Mouse (Mus musculus) frontal cortex, postnatal 14 days (tissue): ENCODE measurements around the gene Hyal3.

Experiments
- DNase-seq, 2 experiments: peaks; one replicate each; pipeline ENCODE4 v3.0.0; 2022; ENCODE audit warnings: low spot score in 2 of 2

Gene Hyal3

DNA sequence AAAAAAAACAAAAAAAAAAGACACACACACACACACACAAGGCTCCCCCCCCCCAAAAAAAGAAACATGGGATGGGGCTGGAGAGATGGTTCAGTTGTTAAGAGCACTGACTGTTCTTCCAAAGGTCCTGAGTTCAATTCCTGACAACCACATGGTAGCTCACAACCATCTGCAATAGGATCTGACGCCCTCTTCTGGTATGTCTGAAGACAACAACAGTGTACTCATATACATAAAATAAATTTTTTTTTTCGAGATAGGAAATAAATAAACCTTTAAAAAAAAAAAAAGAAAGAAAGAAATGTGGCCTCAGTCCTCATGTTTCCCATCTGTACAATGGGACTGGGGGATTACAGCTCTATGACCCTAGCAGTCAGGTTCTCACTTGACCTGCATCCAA, 36.8 kb downstream of the Hyal3 start:
- DNase-seq: no peak

DNA sequence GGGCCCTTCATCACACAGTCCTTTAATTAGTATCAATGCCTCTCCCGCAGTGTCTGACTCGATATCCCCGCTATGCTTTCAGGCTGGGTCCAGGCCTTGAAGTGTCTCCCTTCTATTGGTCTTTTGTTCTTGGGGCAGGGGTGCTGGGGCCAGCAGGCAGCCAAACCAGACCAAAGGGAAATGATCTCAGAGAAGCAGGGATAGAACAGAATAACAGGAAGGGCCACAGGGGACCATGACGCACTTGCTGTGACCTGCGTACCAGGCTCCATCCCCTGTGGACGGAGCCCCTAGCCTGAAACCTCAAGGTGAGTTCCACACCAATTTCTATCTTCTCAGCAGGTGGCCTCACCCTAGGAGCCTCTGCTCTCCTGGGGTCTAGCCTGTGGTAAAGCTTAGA, 37.5 kb downstream of the Hyal3 start:
- no peak for DNase-seq

DNA sequence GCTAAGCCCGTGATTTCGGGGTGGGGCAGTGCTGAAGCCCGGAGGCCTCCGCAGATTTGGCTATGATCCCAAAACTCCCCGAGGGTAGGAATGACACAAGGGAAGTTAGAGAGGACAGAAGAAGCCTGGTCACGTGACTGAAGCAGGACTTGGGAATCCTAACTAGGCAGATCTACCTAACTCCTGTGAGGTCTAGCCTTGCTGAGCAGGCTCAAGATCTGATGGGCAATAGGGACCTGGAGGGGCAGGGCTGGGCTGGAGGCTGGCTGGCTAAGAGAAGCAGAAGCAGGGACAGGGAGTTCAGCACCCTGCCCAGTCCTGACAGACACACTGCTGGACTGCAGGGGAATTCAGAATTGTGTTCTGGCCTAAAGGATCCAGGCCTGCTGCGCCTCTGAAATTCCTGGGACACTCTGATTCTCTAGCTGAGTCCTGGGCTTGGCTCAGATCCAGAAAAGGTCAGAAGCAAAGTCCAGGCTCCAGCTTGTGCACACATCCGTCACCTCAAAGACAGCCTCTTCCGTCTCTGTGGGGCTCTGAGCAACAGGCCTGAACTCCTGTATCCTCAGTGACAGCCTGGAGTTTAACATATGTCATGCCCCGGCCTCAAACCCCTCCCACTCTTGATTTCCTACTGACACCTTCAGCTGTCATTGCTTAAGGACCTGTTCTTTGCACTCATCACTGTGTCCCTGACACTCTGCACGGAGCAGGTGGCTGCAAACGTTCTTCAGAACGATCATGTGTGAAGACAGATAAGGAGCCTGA, 38.3 kb downstream of the Hyal3 start:
- DNase-seq: no peak

DNA sequence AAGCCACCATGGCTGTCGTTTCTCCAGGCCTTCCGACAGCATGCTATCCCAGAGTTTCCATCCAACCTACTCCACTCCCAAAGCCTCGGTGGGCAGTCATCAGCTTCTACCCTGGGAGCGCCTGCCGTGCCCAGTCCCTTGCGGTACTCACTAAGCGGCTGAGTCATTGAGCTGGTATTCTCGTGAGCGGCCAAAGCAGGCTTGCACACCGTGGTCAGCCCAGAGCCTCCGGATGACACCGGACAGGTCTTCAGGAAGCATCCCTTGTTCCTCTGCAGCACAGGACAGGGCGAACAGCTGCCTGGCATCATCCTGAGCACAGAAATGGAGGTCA, 38.9 kb downstream of the Hyal3 start:
- DNase-seq: no peak

DNA sequence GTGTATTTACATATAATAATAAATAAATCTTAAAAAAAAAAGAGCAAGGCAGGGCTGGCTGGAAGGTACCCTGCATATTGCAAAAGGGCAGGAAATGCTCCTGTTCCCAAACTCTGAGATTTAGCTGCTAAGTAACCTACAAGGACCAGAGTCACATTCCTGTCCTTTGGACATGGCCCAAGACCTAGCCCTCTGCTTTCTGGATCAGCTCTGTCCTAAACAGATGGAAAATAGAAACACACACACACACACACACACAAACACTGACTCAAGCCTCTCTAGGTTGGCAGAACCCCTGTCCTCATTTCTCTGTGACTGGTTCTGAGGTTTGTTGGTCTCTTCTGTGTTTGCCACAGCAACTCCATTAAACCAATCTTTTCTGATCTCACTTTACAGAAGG, 40.3 kb downstream of the Hyal3 start:
- no peak for DNase-seq

DNA sequence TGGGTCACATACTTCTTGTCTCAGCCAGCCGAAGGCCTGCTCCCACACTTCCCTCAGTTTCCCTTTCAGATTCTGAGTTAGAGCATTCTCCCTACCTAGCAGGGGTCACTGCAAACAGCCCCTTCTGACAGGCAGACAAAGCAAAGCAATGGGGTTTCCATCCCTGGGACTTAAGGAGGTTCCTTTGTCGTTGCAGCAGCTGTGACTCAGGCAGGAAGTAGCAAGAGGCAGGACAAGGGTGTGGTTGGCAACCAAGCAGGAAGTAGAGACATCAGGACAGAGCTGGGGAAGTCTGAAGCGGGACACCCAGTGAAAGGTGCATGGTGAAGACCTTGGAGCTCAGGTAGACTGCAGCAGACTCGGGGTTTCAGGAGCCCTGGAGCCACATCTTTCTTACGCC, 43.9 kb downstream of the Hyal3 start:
- no peak for DNase-seq

DNA sequence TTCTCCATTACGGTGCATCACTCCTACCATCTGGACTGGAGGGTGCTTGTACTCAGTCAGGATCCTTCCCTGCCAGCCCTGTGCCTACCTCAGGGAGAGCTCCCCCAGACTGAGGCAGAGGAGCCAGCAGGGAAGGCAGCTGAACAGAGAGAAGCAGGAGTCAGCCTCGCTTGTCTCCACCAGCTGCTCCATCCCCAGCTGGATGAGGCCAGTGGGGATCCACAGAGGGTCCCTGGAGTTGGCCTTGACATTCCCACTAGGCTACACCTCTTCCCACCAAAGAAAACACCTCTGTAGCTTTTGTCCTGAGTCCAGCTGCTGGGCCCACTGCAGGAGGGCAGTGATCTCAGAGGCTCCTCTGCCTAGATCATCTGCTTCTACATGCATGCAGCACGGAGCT, 44.3 kb downstream of the Hyal3 start:
- no peak for DNase-seq

DNA sequence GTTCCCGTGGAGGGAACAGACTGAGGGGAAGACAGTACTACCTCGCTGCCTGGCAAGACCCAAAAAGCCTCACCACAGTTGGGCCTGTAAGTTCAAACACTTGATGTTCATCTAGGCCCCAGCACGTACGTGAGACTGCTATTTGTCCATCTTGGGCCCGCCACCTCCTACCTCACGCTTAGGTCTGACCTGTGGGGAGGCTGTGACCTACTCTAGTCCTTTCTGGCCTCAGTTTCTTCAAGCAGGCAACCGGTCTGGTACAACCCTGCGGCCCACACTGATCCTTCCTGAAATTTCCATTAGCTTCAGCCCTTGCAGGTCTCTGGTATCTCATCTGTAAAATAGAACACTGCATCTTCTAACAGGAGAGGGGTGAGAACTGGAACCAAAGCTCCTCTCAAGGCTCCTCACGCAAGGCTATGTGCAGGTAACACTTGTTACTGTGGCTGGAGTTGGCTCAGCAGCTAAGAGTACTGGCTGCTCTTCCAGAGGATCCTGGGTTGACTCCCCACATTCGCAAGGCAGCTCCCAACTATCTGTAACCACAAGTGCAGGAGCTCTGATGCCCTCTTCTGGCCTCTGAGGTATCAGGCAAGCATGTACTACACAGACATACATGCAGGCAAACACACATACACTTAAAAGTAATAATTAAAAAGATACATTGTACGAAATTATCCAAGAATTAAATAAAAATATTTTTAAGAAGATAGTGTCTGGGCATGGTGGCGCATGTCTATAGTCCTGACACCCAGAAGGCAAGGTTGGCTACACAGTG, 44.9 kb downstream of the Hyal3 start:
- no peak for DNase-seq

DNA sequence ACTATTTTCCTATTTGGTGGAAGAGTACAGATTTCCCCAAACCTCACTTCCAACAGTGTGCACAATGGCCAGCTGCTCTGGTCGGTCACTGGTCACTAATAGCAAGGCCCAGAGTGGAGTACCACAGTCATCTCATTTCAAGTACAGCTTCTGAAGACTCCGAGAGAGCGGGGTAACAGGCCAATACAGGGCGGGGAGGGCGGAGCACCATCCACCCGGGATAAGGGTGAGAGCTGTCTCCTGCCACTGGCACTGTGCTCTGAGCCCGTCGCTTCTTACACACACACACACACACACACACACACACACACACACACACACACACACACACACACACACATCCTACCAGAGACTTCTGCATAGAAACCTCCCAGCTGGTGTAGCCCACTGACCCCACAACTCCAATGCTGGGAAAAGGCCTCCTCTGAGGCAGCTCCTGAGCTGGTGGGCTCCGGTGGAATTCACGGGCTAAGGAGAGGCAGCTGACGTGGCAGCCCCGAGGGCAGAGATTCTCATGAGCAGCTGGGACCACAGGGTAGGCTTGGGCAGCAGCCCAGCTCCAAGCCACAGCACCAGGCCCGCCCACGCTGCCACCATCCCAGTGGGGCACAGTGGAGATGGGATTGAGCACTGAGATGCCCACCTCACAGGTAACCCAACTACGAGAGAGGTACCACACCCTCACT, 45.7 kb downstream of the Hyal3 start:
- DNase-seq: no peak

DNA sequence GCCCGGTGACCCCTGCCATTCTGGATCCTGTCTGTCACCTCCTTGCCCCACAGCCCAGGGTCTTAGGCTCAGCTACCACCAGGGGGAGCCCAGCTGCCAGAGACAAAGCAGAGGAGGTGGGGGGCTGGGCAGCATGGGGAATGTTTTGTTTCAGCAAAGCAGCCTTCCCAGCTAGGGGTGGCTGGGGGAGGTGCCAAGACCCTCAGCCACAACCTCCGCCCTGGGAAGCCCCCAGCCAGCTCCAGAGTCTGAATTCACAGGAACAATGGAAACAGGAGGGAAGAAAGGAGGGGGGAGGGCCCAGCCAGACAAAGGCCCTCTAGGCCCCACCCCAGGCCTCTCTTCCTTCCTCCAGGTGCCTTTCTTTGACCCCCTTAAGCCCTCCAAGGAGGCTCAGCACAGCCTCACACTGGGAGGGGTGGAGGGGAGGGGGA, 46.2 kb downstream of the Hyal3 start:
- peak; percentile 69 to 74 for DNase-seq

DNA sequence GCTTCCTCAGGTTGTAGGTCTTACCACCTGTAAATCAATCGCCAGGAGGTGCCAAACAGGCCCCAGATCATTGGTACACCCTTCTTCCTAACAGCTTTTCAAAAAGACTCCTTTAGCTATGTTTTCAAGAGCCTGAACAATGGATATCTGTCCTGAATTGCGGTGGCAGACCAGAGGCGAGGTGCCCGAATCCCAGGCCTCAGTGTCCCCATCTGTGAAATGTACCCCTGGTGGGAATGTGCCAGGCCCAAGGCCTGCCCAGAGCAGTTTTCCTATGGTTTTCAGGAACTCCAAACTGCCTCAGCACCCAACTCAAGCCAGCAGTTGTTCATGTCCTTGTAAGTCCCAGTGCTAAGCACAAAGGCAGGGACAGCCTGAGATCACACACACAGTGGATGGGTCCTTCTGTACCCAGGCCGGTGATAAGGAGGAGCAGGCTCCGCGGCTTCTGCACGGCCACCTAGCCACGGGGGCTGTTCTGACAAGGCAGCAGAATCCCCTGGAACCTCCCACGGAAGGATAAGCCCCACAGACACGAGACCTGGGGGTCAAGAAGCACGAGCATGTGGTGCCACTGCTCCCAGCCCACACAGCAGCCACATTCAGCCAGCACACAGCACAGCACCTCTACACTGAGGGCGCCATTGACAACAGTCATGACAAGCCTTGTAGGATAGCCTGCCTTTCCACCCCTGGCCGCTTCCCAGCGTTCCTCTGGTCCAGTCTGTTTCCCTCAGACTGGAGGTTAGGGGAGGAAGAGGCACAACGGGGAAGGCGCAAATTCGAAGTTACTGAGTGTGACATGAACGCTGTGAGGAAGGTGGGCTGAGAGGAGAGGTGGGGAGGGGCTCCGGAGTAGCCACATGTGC, 47.0 kb downstream of the Hyal3 start:
- DNase-seq: no peak

DNA sequence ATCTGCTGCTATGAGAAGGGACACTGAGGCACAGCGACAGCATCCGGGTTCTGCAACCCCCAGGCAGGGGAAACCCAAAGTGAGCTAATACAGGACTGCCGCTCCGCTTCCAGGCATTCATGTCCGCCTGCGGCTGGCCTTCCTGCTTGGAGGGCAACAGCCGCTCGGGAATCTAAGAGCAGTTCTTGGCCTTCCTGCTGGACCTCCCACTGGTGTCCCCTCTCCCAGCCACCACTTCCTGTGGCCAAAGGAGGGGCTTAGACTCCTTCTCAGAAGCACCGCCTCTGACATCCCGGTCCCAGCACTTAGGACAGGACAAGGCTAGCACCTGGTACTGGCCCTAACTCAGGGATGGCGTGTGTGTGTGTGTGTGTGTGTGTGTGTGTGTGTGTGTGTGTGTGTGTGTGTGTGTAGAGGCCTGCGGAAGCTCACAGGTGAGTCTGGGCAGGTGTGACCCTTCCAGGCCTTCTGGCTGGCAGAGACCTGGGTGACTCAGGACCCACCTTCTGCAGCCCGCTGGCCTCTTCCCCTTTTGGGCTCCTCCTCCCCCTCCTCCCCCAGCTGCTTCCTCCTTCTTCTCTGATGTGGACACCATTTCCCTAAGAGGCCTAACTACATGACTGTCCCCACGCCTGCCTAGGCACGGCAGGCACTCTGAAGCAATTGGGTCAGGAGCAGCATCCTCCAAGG, 48.2 kb downstream of the Hyal3 start:
- DNase-seq: no peak

DNA sequence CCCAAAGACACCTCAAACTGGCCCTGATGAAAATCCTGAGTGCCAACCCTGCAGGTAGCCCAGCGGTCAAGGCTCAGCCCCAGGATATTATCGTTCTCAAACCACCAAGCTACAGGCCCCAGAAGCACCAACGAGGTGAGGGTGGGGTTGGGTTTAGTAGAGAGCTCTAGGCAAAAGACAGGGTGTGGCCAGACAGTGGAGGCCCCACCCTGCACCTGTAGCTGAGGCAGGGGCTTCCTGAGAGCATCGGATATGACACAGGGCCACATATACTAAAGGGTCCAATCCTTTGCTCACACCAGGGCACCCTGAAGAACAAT, 48.8 kb downstream of the Hyal3 start:
- no peak for DNase-seq

DNA sequence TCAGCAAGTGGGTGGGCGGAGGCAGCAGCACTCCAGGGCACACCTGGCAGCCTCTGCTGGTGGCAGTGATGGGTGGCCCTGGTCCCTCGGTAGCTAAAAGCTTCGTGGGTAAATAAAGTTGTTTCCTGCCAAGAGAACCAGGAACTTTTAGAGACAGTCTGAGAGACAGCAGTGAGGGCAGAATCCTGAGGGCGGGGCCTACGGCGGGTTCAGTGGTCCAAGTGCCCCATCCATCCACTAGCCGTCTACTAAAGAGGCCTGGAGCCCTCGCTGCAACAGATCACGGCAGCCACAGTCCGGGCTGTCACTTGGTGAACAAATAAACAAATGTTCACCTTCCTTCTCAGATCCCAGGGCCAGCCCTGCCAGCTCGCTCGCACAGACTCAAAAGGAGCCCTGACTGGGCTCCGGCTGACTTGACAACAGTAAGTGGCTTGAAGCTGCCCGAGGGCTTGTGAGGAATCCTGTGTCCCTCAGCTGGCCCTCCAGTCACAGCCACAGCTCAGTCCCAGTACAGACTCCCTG, 49.3 kb downstream of the Hyal3 start:
- peak in 1 of 2 experiments; percentile 58 for DNase-seq

DNA sequence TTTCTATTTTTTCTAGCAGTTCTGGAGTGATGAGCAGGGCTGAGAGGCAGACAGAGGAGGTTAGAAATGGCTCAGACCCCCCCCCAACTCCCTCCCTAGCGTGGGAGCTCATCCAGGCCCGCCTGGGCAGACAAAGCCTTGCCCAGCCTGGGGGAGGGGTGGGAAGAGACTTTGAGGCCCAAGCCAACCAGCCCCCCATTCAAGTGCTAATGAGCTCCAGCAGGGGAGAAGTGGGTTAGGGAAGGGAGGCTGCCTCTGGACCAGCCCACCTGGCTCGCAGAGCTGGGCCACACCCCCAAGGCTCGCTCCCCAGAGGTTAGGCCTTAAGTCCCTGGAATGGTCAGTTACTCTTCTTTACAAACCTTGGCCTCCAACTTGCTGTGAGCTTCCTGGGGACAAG, 50.0 kb downstream of the Hyal3 start:
- peak in 1 of 2 experiments; percentile 64 for DNase-seq

DNA sequence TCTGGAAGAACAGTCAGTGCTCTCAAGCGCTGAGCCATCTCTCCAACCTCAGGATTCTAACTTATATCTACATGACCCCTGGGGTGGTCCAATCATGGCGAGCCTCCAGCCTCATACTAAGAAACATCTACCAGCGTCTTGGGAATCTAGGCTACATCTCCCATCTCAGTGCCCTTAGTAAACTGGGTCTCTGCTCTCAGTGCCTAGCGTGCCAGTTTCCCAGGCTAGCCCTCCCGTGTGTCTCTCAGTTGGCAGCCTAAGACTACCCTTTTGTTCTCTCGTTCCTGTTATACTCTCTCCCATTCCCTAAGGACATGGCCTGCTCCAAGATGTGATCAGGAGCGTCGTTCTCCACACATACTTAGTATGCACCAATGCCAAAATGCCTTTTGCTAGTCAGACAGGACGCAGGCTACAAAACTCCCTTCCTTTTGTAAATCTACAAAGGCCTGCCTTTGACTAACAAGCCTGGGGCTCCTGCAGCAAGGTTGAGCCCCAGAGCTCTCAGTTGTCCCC, 50.8 kb downstream of the Hyal3 start:
- no peak for DNase-seq

DNA sequence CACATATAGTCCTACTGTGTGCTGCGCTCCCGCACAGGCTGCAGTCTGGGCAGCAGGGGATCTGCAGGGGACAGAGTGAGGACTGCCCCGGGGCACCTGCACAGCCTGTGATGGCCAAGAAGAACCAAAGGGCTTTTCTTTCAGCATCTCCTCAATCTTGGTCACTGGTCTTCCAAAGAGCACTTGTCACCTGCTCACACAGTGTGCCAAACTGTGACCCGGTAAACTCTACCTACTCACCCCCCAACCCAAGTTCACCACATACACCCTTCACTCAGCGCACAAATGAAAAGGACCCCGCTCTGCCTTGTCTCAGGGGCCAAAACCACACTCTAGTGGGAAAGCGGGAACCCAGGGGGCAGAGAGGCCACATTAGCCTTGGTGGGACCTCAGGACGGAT, 51.2 kb downstream of the Hyal3 start:
- DNase-seq: no peak

DNA sequence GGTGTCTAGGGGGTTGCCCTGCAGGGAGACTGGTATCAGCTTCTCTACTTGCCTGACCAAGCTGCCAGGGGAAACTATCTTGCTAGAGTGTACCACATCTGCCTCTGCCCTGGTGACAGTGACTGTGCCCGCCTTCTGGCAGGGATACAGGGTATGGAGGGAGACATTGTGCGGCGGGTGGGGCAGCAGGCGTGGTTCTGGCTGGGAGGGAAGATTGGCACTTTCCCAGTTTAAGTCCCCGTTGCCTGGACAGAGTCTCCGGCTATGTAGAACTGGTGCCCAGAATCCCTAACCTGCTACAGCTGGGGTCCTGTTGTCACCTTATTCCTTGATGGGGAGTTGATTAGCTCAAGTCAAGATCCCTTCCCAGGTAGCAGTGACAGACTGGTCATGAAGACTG, 51.9 kb downstream of the Hyal3 start:
- no peak for DNase-seq

DNA sequence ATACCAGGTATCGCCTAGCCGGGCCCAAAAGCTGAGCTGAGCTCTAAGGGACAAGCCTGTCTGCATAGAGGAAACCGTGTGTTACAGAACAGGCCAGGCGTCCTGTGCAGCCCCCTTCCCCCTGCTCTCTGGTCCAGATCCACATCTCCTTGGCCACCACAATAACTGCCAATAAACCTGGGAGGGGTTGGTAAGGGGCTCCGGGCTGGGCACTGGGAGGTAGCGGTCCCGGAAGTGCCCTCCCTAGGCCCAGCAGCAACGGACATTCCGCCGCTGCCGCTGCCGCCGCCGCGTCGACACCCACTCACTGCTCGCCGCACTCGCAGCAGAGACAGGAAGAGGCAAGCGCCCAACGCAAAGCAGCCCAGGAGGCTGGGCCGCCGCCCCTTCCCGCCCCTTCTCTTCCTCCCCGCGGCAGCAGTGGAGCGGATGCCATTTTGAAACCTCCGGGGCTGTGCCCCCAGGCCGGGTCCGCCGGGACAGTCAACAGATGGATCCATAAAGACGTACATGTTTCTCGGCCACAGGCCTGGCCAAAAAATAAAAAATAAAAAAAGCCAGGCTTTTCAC, 52.6 kb downstream of the Hyal3 start:
- peak in 1 of 2 experiments; percentile 55 for DNase-seq

DNA sequence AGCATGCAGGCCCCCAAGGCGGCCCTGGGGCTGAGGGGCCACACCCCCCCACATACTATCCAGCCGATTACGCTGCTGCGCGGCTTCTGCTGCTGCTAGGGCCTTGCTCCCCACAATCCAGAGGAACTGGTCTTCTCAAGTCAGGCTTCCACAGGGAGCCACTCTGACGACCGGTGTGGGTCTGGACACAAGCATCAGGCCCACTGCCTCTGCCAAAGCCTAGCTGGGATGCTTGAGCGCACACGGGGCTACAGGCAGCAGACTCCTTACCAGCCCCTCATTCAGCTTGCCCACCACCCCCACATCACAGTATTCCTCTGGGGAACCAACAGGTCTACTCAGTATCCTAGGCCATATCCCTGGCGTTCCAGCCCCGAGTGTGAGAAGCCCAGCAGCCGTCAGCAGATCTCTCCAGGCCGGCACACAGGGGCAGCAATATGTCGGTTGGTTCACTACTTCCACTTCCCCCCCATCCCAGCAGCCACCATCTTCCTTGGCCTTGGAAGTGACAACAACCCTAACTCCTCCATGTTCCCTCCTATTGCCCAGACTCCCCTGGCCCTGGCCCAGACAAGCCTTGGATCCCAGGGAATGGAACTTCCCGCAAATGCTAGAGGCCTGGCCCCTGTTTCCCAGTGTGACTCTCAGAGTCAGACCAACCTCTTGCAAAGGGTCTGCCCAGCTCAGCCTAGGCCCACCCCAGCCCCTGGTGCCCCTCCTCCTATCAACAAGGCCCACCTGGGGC, 53.2 kb downstream of the Hyal3 start:
- DNase-seq: no peak
